Comparison of ENCODE assay signal across 9 mouse cellular contexts in genomic region chr7:45873061-45873947, GRCm38 (mm10). TPM values are rescaled to one million over a fixed set of nuclear protein-coding genes. Genes with fewer than 3 reads are reported as not detected.
DNase-seq lines count a peak whose midpoint lies in the region; ATAC-seq lines count a peak whose summit lies in the region.
"Had no signal": no experiment of that assay in that cellular context is flagged by ENCODE, and none has a peak within 500 bp of the region (broad histone marks: within the 10 kb centered on the region; RNA-seq: fewer than 3 reads in every experiment).

No protein-coding gene starts in this region.

- ATAC-seq in cerebellum, adult (ENCODE audit: insufficient number of reproducible peaks, low FRiP score, low TSS enrichment) = peak; percentile 16; the same call in 1 of the 2 replicates
- ATAC-seq in forebrain, embryonic 14.5 days = peak; percentile 52

- peaks cover 30% of the 10 kb centered on the region for H3K79me2 ChIP-seq in macrophage (ENCODE audit: inconsistent target)

- peak; percentile 78 for DNase-seq in MN1 (ENCODE audit: low spot score)
- DNase-seq in forebrain, embryonic 14.5 days (ENCODE audit: low spot score) = no peak
- DNase-seq in heart, postnatal 4 days = peak; percentile 76
- peak; percentile 40 to 54 for DNase-seq in layer of hippocampus, postnatal 25 days (ENCODE audit: extremely low spot score in 1 of 2, low spot score in 1 of 2)
- DNase-seq in retina, postnatal 7 days (ENCODE audit: low read depth, low spot score) = peak; percentile 27
- DNase-seq in urinary bladder, postnatal 25 days (ENCODE audit: low spot score) = peak; percentile 56

- H3K27me3 ChIP-seq in forebrain, embryonic 14.5 days (replicated peaks; ENCODE audit: control insufficient read depth, insufficient read depth, low read length) = peaks cover 24% of the 10 kb centered on the region; the same call in 1 of the 2 replicates

- H3K4me2 ChIP-seq in forebrain, embryonic 14.5 days (ENCODE audit: low read length) = peak overlapping the region; percentile 87

- H3K36me3 ChIP-seq in forebrain, embryonic 14.5 days (ENCODE audit: control insufficient read depth, insufficient read depth, low read length) = peaks cover 33% of the 10 kb centered on the region
- peaks cover 42% of the 10 kb centered on the region; the same call in 1 of the 2 replicates for H3K36me3 ChIP-seq in macrophage (ENCODE audit: inconsistent target)

- H3K4me1 ChIP-seq in forebrain, embryonic 14.5 days (ENCODE audit: control insufficient read depth, insufficient read depth, low read length) = peaks cover 12% of the 10 kb centered on the region

- 4% methylated on average over 28 of the region's 28 CpGs for WGBS in forebrain, embryonic 14.5 days
- WGBS in macrophage (ENCODE audit: missing documents) = 1% methylated on average over 25 of the region's 28 CpGs

- no peaks in the 10 kb centered on the region for H3K9me3 ChIP-seq in forebrain, embryonic 14.5 days (replicated peaks; ENCODE audit: control insufficient read depth, low read length)

- H3K27ac ChIP-seq in forebrain, embryonic 14.5 days (ENCODE audit: low read depth, low read length) = peak overlapping the region; percentile 78
- H3K27ac ChIP-seq in macrophage = peak overlapping the region; percentile 76

- peak overlapping the region; percentile 98 for H3K9ac ChIP-seq in forebrain, embryonic 14.5 days (ENCODE audit: low read length)

- H3K4me3 ChIP-seq in forebrain, embryonic 14.5 days (ENCODE audit: low read depth, low read length) = peak overlapping the region; percentile 76
- peak overlapping the region; percentile 82 for H3K4me3 ChIP-seq in macrophage (ENCODE audit: inconsistent target)

RNA-seq across cellular contexts. Expression of gene Kdelr1, which starts 0.7 kb away (rescaled TPM):
- 104 and 111 TPM in 2 replicates for polyA plus RNA-seq in forebrain, embryonic 14.5 days (2014; fragmentation: Nextera tagmentation; extraction: Ambion mirVana)
- total RNA-seq in heart, postnatal 4 days (2021) = 100 to 1,000 TPM; 118 to 130 TPM
- 10 to 100 TPM; 74.9 to 75.2 TPM for total RNA-seq in layer of hippocampus, postnatal 25 days (2021)
- total RNA-seq in macrophage (2018; cell fraction: chromatin; rRNA removed) = 10 to 100 TPM in 15 of 26 experiments, 1 to 10 TPM in 11; 4.2 to 41.0 (median 11.8) TPM
- 100 to 1,000 TPM in 10 of 26 experiments, 10 to 100 TPM in 16; 79.6 to 125 (median 90.5) TPM for total RNA-seq in macrophage (2018; cell fraction: cytosol; rRNA removed)
- total RNA-seq in macrophage (2018; cell fraction: nucleus; rRNA removed) = 10 to 100 TPM; 24.9 to 99.0 (median 55.4) TPM
- 103 to 141 TPM (median 125 TPM) in 3 replicates for polyA plus RNA-seq in macrophage (2018)

RNA-seq across cellular contexts. Expression of gene Grin2d, which starts 4.9 kb away (rescaled TPM):
- 0.52 and 0.77 TPM in 2 replicates for polyA plus RNA-seq in forebrain, embryonic 14.5 days (2014; fragmentation: Nextera tagmentation; extraction: Ambion mirVana)
- total RNA-seq in heart, postnatal 4 days (2021) = under 1 TPM; 0.52 to 0.63 TPM
- 10 to 100 TPM; 11.2 to 12.7 TPM for total RNA-seq in layer of hippocampus, postnatal 25 days (2021)
- under 1 TPM in 18 of 26 experiments, not detected in 8; 0.12 to 0.65 (median 0.28) TPM for total RNA-seq in macrophage (2018; cell fraction: chromatin; rRNA removed)
- total RNA-seq in macrophage (2018; cell fraction: cytosol; rRNA removed) = under 1 TPM in 24 of 26 experiments, not detected in 2; 0.03 to 0.13 (median 0.05) TPM
- total RNA-seq in macrophage (2018; cell fraction: nucleus; rRNA removed) = under 1 TPM in 17 of 26 experiments, not detected in 9; 0.06 to 0.50 (median 0.21) TPM
- polyA plus RNA-seq in macrophage (2018) = 0.11 to 0.12 TPM in 2 of 3 replicates, not detected in the other

RNA-seq across cellular contexts. Expression of gene Syngr4, which starts 23.2 kb away (rescaled TPM):
- polyA plus RNA-seq in forebrain, embryonic 14.5 days (2014; fragmentation: Nextera tagmentation; extraction: Ambion mirVana) = 0.51 and 0.55 TPM in 2 replicates
- 1 to 10 TPM in 1 of 2 experiments, under 1 TPM in 1; 0.90 to 1.3 TPM for total RNA-seq in heart, postnatal 4 days (2021)
- not detected for total RNA-seq in layer of hippocampus, postnatal 25 days (2021)
- not detected for total RNA-seq in macrophage (2018; cell fraction: chromatin; rRNA removed)
- total RNA-seq in macrophage (2018; cell fraction: cytosol; rRNA removed) = under 1 TPM in 3 of 26 experiments, not detected in 23; 0.19 to 0.33 (median 0.23) TPM
- not detected for total RNA-seq in macrophage (2018; cell fraction: nucleus; rRNA removed)
- polyA plus RNA-seq in macrophage (2018) = not detected in 3 replicates
- total RNA-seq: left cerebral cortex, postnatal 10 days had no signal

RNA-seq across cellular contexts. Expression of gene Tmem143, which starts 23.4 kb away (rescaled TPM):
- polyA plus RNA-seq in forebrain, embryonic 14.5 days (2014; fragmentation: Nextera tagmentation; extraction: Ambion mirVana) = 5.1 and 6.2 TPM in 2 replicates
- 10 to 100 TPM; 36.9 to 43.9 TPM for total RNA-seq in heart, postnatal 4 days (2021)
- total RNA-seq in layer of hippocampus, postnatal 25 days (2021) = 10 to 100 TPM; 22.5 to 24.6 TPM
- total RNA-seq in macrophage (2018; cell fraction: chromatin; rRNA removed) = 10 to 100 TPM in 9 of 26 experiments, 1 to 10 TPM in 17; 1.3 to 18.9 (median 7.3) TPM
- 10 to 100 TPM in 11 of 26 experiments, 1 to 10 TPM in 15; 6.6 to 14.2 (median 9.7) TPM for total RNA-seq in macrophage (2018; cell fraction: cytosol; rRNA removed)
- 10 to 100 TPM in 7 of 26 experiments, 1 to 10 TPM in 19; 2.1 to 19.1 (median 6.3) TPM for total RNA-seq in macrophage (2018; cell fraction: nucleus; rRNA removed)
- polyA plus RNA-seq in macrophage (2018) = 11.6 to 13.1 TPM (median 12.8 TPM) in 3 replicates

RNA-seq across cellular contexts. Expression of gene Grwd1, which starts 42.6 kb away (rescaled TPM):
- polyA plus RNA-seq in forebrain, embryonic 14.5 days (2014; fragmentation: Nextera tagmentation; extraction: Ambion mirVana) = 45.2 and 46.7 TPM in 2 replicates
- 10 to 100 TPM; 19.3 to 19.9 TPM for total RNA-seq in heart, postnatal 4 days (2021)
- total RNA-seq in layer of hippocampus, postnatal 25 days (2021) = 10 to 100 TPM; 20.0 to 20.8 TPM
- total RNA-seq in macrophage (2018; cell fraction: chromatin; rRNA removed) = 10 to 100 TPM in 1 of 26 experiments, 1 to 10 TPM in 25; 1.3 to 13.0 (median 5.9) TPM
- total RNA-seq in macrophage (2018; cell fraction: cytosol; rRNA removed) = 1 to 10 TPM; 4.4 to 8.9 (median 6.5) TPM
- total RNA-seq in macrophage (2018; cell fraction: nucleus; rRNA removed) = 10 to 100 TPM in 2 of 26 experiments, 1 to 10 TPM in 24; 3.9 to 28.1 (median 5.4) TPM
- 4.9 to 28.9 TPM (median 5.3 TPM) in 3 replicates for polyA plus RNA-seq in macrophage (2018)

Comparison
In these comparisons a context has a peak if more than half of its experiments do, and no peak if none do; other contexts are left out.
1. RNA of gene Grin2d, which starts 4.9 kb away (total RNA-seq): 11.2 to 12.7 TPM in layer of hippocampus, postnatal 25 days; 0.52 to 0.63 TPM in heart, postnatal 4 days; every median in the first group is over 4 times any median in the second.